Mouse (Mus musculus): ENCODE data around the gene Kctd4.
"Not testable (repeated sequence)": the region's sequence is repeated elsewhere in the genome, so short reads cannot be mapped to it uniquely, and the experiment has no call there.

Gene Kctd4

DNA sequence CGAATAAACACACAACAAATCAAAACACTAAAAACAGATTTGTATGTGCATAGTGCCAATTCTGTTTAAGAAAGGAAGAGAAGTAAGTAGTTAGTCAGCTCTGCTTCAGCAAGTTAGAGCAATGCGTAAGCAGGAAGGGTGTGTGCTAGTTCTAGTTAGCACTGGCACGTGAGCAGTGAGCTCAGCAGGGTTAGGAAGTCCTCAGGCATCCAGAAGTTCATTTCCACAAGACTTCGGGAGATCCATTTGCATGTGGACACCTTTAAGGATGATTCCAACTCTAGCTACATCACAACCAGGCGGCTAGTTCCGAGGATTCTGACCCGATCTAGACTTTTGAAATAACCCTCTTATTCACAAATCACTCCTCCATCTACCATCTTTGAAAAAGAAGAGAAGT lies at the start of gene Kctd4:
Gene Kctd4 (plus strand): TSS at position 244 of the 400 bp plus-strand sequence.
- DNase-seq (ENCODE audit: low spot score): no peak

DNA sequence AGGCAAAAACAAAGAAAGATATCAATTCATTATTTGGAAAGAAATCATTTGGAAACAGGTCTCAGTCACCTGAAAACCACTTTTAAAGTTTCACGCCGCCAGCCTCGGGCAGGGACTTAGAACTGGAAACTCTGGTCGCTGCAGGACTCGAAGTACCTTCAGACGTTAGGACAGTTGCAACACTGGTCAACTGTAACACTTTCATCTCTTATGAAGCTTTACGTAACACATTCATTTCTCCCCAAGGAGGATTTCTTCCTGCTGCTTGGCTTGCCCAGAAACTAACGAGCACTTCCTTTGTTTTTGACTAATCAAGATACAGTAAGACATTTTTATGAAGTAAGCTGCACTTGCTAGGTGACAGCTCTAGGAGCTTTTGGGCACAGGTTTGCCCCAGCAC lies 47.9 kb upstream of the Kctd4 start:
- DNase-seq (ENCODE audit: low spot score): no peak

DNA sequence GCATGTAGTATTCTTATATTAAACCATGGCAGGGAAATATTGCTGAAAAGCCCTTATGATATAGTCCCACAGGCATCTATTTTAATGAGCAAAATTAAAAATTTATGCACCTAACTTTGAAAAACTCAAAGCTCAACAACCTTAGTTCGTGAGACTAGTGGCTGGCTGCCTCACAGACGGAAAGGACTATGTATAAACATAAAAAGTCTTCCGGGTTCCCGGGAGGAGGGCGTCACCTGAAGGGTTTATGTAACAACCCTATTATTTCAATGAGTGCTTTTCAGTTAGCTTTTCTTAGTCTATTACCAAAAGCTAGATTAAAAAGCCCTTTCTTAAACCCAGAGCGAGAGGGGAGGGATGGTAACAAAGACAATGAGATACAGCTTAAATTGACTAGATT lies 42.8 kb upstream of the Kctd4 start:
- DNase-seq (ENCODE audit: low spot score): no peak

DNA sequence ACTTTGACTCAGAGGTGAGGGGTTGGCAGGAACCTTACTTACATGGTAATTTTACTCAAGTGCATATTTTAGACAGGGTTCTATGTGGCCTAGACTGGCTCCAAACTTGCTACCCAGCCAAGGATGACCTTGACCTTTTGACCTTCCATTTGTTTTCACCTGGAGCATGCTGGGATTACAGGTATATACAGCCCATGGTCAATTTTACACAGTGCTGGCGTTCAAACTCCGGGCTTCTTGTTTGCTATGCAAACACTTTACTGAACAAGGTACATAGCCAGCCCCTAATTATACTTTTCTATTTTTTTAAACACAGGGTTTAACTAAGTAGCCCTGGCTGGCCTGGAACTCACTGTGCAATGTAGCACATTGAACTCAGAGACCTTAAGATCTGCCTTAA lies 42.1 kb upstream of the Kctd4 start:
- DNase-seq (ENCODE audit: low spot score): no peak

DNA sequence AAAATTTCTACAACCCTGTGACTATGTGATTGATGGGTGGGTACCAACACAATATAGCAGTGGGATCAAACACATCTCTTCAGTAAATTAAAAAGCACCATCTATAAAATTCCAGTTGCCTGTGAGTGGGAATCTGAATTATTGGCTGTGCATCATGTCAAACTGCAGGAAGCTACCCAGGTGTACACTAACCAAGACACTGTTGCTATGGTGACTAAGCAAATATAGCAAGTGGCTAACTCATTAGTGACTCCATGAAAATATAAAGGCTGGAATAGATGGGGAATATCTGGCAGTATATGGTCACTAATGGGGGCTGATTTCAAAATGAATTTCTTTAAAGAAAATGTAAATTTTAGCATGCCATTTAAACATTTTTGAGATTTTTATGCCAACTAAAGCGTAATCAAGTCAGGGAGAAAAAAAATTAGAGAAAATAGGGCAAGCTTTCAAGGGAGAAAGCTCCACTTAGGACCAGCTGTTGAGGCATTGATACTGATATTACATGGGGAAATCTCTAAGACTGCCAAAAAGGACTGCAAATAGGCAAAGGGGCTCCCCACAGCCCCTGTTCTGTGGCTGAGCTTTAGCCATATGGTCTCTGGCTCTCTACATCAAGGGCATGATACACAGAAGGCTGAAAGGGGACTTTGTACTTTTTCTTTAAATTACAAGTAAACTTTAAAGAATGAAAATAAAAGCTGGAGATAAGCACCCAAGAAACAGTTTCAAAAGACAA lies 31.3 kb upstream of the Kctd4 start:
- DNase-seq (ENCODE audit: low spot score): no peak

DNA sequence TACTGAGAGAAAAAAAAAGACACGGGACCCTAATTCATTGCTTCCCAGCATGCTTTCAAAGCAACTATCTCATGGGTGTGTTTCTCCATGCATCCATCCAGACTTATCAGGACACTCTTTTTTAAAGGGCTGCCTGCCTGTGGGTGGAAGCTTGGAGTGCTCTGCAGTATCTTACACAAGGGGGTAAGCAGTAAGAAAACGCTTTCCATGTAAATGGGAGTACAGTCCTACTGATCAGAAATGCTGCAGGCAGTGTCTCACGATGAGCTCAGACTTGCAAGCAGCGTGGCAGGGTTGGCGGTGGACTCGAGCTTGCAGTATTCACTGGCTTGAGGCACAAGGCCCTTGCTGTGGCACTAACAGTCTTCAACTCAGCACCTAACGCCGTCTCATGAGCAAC lies 25.1 kb upstream of the Kctd4 start:
- not testable (repeated sequence) for DNase-seq (ENCODE audit: low spot score)

DNA sequence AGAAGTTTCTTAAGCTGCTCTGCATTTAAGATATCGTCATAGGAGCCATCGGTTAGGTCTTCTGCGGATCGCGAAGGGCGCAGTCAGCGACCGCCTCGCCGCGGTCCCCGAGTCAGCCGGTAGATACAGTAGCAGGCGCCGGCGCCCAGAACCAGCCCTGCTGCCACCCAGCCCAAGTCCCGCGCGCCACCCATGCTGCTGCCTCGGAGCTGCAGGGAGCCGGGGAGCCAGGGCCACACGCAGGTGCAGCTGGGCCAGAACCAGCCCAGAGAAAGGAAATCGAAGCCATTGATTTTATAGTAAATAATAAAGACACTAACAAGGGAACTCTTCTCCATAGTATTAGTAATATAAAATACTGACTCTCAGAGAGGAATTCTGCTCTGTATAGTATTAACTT lies 23.5 kb upstream of the Kctd4 start:
- no peak for DNase-seq (ENCODE audit: low spot score)

DNA sequence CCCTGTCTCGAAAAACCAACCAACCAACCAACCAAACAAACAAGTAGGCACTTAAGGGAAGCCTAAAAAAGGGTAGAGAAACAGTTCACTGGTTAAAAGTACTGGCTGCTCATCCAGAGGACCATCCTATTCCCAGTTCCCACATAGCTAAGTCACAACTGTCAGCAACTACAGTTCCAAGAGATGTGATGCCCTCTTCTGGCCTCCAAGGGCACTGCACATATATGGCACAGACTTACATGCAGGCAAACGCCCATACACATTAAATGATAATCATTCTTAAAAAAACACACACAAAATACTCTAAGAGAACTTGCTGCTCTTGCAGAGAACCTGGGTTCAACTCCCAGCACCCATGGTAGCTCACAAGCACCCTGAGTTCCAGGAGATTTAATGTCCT lies 20.4 kb upstream of the Kctd4 start:
- DNase-seq (ENCODE audit: low spot score): no peak

DNA sequence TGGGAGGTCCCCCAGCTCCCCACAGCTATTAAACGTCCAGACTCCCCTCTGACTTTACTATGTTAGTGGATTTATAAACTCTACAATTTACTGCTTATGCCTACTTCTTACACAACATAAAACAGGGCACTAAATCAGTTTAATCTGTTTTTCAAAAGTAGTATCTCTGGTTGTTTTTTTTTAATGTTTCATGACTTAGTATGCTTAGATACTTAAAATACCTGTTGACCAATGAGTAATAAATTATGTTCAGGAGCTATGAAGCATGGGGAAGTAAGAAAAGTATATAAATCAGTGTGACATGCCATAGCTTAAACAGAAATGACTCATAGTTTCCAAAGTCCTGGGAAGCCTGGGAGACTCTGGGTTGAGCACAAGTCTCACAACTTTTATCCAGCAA lies 17.1 kb upstream of the Kctd4 start:
- no peak for DNase-seq (ENCODE audit: low spot score)

DNA sequence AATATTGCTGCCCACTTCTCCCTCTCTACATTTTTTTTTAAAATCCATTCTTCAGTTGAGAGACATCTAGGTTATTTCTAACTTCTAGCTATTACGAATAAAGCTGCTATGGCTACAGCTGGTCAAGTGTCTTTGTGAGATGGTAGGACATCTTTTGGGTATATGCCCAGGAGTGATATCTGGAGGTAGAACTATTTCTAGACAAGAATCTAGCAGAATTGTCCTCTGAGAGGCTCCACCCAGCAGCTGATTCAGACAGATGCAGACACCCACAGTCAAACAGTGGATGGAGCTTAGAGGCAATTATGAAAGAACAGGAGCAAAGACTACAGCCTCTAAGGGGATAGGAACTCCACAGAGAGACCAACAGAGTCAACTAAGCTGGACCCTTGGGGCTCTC lies 13.3 kb upstream of the Kctd4 start:
- no peak for DNase-seq (ENCODE audit: low spot score)

DNA sequence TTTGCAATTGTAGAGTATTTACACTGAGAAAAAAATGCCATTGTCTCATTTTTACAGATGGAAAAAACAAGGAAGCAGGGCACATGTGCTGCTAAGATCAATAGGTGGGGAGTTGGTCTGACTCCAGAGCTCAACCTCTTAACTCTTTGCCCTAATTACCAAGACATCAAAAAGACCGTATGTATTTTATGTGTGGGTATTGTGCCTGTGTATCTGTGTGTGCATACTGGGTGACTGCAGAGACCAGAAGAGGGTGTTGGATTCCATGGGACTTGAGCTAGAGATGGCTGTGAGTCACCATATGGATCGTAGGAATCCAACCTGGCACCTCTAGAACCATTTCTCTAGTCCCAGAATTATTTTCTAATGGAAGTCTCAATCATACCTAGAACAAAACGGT lies 12.4 kb upstream of the Kctd4 start:
- no peak for DNase-seq (ENCODE audit: low spot score)

DNA sequence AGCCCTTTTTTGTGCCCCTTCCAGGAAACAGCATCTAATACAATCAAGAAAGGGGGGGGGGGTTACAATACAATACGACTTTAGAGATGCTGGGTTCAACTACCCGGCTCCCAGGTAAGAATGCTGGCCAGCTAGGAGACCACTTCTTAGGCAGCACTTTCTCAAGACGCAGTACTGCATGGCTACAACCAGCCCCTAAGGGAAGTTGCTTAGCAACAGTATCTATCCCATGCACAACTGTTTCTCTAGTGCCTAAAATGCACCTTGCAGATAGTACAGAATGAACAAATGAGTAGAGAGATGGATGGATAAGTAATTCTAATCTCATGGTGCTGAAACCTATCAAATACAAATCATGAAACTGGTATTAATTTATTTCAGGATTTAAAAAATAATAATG lies 7.1 kb upstream of the Kctd4 start:
- DNase-seq (ENCODE audit: low spot score): no peak

DNA sequence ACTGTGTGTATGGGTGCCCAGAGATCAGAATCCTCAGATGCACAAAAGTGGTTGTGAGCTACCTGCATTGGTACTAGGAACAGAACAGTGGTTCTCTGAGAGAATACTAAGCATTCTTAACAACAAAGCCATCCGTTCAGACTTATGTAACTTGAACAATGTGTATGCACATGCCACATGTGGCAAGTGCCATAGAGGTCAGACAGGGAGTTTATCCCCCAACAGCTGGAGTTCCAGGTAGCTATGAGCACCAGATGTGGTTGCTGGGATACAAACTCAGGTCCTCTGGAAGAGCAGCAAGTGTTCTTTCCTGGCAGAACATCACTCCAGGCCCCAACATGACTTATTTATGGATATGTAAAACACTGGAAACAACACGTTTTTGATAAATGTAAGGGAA lies 1.8 kb upstream of the Kctd4 start:
- peak; percentile 46 for DNase-seq (ENCODE audit: low spot score)

DNA sequence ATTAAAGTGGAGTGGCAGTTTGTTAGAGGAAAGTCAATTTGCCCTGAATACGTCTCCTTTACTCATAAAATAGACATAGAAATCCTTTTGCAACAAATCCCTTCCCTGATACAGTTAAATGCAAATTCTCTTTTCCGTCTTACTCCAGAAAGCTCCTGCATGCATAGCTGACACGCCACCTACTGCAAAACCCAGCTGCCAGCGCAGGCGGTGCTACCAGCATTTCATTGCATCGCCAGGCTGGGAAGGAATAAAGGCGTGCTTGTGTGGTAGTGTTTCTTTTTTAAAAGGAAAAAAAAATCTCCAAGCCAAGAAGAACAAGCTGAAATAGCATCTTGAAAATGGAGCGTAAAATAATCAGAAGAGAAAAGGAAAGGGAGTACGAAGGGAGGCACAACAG lies 7.4 kb downstream of the Kctd4 start:
- DNase-seq (ENCODE audit: low spot score): no peak

DNA sequence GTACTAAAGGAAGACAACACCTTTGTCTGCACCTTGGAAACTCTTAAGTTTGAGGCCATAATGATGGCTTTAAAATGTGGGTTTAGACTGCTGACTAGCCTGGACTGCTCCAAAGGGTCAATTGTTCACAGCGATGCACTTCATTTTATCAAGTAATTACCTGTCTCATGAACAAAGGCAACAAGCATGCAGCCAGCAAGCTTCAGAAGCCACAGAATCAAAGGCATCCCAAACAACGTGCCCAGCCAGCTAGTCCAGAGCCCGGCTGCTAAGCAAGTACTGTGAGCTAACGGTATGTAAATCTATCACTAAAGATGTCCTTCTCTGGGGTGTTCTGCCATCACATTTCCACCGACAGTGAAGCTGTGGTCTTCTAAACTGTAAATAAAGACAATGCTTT lies 8.4 kb downstream of the Kctd4 start:
- no peak for DNase-seq (ENCODE audit: low spot score)

DNA sequence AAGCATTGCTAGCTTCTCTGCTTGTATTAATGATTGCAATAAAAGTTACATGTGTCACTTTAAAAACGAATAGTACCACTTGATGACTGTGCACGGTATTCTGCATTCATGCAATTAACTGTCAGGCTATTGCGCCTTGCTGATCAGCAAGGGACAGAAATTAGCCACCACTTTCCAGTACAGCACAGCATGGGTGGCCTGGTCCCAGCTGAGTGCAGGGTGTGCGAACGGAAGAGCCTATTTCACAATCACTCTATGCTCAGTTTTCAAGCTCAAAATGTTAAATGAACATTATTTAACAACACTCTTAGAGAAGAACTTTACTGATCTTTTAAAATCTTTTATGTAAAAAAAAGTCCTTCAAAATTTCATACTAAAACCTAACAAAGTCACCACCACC lies 9.2 kb downstream of the Kctd4 start:
- no peak for DNase-seq (ENCODE audit: low spot score)

DNA sequence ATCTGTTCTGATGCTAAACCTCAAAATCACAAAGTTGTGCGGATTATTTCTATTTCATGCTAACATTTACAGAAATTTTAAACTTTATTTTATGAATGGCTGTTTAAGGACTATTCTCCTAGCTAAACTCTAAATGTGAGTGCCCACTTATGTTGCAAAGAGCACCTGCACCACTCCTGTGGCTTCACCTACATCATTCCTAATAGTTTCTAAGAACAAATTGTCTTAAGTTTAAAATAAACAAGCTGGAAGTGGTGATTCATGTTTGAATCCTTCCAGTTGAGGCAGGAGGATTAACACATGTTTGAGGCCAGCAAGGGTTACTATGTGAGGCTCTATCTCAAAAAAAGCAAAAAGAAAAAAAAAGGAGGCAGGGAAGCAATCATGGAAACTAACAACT lies 9.6 kb downstream of the Kctd4 start:
- no peak for DNase-seq (ENCODE audit: low spot score)

DNA sequence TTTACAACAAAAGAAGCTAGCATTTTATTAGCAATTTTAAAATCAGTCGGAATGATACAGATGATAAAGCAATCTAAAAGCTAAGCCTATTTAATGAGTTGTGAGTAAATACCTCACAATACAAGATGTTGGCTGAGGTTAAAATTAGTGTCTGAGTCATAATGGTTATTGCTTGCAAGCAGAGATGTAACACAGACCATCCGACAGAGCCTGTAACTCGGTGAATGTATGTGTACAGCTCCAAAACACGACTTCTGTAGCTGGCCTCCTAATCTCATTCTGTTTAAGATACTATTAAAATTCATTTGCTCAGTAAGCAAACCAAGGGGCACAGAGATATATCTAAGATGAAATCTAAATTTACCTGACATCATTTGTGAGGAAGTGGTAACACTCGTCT lies 12.5 kb downstream of the Kctd4 start:
- DNase-seq (ENCODE audit: low spot score): no peak

DNA sequence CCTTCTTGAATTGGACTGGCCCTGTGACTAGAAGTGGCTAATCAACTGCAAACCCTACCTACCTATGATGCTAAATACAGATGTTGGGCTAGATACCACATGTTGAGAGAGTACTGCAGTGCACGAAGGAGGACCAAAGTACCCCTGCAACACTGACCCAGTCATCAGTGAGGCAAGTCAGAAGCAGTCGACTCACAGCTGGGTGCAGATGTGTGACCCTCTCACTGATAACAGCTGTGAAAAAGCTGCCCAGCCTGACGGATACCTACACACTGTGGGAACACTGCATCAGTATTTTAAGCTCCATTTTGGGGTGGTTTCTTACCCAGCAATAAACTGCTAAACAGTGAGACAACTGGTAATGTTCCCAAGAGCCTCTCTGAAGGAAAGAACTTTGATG lies 21.3 kb downstream of the Kctd4 start:
- no peak for DNase-seq (ENCODE audit: low spot score)

DNA sequence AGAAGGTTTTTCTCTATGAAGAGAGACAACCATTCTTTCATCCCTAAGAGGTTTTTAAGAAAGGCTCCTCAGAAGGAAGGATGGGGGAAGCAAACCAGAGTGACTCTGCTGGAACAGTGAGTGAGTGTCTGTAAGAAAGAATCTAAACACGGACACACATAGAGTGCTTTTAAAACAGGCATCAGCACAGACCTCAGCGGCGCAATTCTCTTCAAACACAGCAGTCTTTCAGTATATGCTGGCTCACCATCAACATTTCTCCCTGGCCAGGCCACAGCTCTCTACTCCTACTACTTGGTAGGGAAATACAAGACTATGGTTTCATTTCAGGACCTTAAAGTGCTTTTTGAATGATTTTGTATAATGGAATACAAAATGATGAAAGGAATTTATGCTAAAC lies 26.4 kb downstream of the Kctd4 start:
- DNase-seq (ENCODE audit: low spot score): no peak

DNA sequence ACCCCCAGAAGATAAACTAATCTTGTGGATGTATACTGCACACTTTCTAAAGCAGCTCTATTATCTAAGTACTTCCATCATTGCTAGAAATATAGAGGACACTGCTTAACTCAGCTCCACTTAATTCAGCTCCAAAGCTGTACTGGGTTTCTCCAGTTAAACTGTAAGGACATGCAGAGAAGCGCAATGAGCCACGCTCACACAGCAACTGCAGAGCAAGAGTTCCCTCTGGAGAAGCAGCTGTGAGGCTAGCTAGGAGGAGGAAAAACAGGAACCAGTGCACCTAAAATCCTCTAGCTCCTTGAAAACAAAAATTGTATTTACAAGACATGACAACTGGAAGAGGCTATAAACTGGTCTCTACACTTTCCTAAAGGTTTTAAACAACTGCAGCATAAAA lies 29.1 kb downstream of the Kctd4 start:
- no peak for DNase-seq (ENCODE audit: low spot score)

DNA sequence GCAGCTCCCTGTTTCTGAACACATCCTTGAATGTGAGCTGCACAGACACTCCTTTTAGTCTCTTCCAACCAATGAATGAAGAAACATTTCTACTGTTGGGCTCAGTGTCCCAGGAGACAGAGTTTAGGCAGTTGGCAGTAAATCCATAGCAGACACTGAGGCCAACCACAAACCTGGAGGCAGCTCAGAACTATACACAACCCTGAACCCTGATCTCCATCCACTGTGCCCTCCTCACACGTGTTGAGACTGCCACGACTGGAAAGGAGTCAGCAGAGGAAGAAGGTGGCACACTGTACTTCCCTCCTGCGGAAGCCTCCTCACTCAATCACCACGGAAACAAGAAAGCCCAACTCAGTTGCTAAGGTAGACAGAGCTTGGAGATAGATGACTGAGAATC lies 30.3 kb downstream of the Kctd4 start:
- DNase-seq (ENCODE audit: low spot score): no peak

DNA sequence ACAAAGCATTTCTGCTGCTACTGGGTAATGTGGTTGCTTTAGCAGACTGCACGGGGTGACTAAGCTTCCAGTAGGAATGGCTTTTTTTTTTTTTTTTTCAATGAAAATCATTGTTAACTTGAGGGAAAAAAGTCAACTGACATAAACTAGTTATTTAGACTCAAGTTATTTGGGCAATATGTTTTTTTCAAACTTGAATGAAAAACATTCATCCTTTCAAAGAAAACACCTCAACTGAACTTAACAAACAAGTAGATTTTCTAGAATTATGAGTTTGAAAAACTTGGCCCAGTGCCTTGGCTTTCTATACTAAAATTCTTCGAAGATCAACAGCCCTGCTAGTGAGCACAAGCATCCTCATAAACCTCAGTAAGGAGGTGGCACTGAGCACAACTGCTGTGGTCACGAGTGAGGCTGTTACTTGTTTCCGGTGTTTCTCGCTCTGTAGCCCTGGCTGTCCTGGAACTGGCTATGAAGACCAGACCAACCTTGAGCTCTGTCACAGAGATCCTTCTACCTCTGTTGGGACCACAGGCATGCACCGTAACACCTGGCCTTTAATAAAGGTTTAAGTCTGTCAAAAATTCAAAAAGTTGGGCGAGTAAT lies 32.2 kb downstream of the Kctd4 start:
- DNase-seq (ENCODE audit: low spot score): no peak

DNA sequence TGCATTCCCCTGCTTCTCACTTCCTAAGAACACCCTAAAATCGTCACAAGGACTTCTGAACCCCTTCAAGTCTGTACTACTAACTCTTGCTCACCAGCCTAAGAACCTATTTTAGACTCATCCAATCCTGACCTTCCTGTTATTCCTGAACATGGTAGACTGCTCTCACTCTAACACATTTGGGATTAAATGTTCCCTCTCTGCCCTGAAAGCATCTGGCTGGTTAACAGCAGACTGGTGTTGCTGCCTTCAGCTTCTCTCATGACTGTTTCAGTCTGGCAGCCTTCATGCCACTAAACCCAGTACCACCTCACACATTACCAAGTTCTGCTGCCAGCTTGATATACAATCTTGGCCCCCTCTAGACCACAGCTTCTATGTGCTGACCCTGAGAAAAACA lies 34.4 kb downstream of the Kctd4 start:
- no peak for DNase-seq (ENCODE audit: low spot score)
